Mouse (Mus musculus) spleen, adult 2 months (tissue): ENCODE measurements around the gene Hexa.

Source experiments
- CTCF ChIP-seq: fragments of 200-500 bp; IDR thresholded peaks from 2 replicates; pipeline ENCODE4 v1.5.1; 2011; ENCODE audit warnings: mild to moderate bottlenecking, inconsistent platforms; ENCODE audit not compliant: insufficient read depth, insufficient read length, insufficient replicate concordance; ENCODE audit errors: extremely low read depth
- POLR2A ChIP-seq: fragments of 200-500 bp; IDR thresholded peaks from 2 replicates; pipeline ENCODE4 v1.6.1; 2011; ENCODE audit warnings: low read depth, low read length, inconsistent platforms

DNA sequence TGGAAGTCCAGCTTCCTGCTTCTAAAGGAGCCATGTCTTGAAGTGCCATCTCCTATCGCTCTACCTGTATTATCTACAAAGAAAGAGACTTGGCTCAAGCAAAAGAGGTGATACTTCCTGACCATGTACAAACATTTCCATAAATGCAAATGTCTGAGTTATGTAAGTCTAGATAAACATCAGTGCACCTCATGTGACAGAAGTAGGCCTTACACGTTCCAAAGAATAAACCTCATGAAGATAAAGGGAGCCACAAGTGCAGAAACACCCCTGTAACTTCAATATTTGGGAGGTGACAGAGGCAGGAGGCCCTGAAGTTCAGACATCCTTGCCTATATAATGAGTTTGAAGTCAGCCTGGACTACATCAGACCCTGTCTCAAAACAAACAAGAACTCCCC, 32.5 kb downstream of the Hexa start:
- TF ChIP-seq CTCF (no peak), POLR2A (no peak)
